Mouse (Mus musculus) spleen, adult 2 months (tissue): Measurements from ENCODE around the gene Tfg. TPM values are rescaled to one million over a fixed set of nuclear protein-coding genes. Genes with fewer than 3 reads are reported as not detected.

Experiments
- DNase-seq, 2 experiments: peaks; one replicate each; pipeline versions ENCODE4 v3.0.0 to v3.0.0-alpha.2; 2012 to 2021; ENCODE audit warnings: low spot score in 2 of 2, low read depth in 1 of 2
- H3K27ac ChIP-seq: fragments of 200-500 bp; 2 replicates; pipeline ENCODE4 v1.5.1; 2012; ENCODE audit warnings: low read length, inconsistent platforms; ENCODE audit not compliant: insufficient read depth
- H3K27me3 ChIP-seq: fragments of 200-500 bp; 2 replicates; pipeline ENCODE4 v1.6.1; 2012; ENCODE audit warnings: mild to moderate bottlenecking, moderate library complexity, low read length, inconsistent platforms; ENCODE audit not compliant: control insufficient read depth, insufficient read depth
- H3K36me3 ChIP-seq: fragments of 200-500 bp; 2 replicates; pipeline ENCODE4 v1.6.1; 2012; ENCODE audit warnings: mild to moderate bottlenecking, low read length, inconsistent platforms; ENCODE audit not compliant: control insufficient read depth, insufficient read depth
- H3K4me1 ChIP-seq: fragments of 200-500 bp; 2 replicates; pipeline ENCODE4 v1.6.1; 2011; ENCODE audit warnings: inconsistent platforms; ENCODE audit not compliant: control insufficient read depth, insufficient read depth, insufficient read length
- H3K4me3 ChIP-seq: fragments of 200-500 bp; 2 replicates; pipeline ENCODE4 v1.5.1; 2011; ENCODE audit warnings: mild to moderate bottlenecking, inconsistent platforms; ENCODE audit not compliant: insufficient read depth, insufficient read length; ENCODE audit errors: extremely low read depth
- CTCF ChIP-seq: fragments of 200-500 bp; IDR thresholded peaks from 2 replicates; pipeline ENCODE4 v1.5.1; 2011; ENCODE audit warnings: mild to moderate bottlenecking, inconsistent platforms; ENCODE audit not compliant: insufficient read depth, insufficient read length, insufficient replicate concordance; ENCODE audit errors: extremely low read depth
- POLR2A ChIP-seq: fragments of 200-500 bp; IDR thresholded peaks from 2 replicates; pipeline ENCODE4 v1.6.1; 2011; ENCODE audit warnings: low read depth, low read length, inconsistent platforms
- WGBS: fragments of 180-500 bp; shearing (Covaris S2); methylation state at CpG from one replicate; pipeline ENCODE4 v1.1.7; 2018; 5-methylcytosine and 5-hydroxymethylcytosine counted together
- polyA plus RNA-seq: library from polyadenylated mRNA; depleted of rRNA; stranded (reverse); fragments of >200 nt; gene quantifications from 2 replicates; pipeline ENCODE4 v1.2.3, GENCODE M21; 2012

Tfg gene
- polyA plus RNA-seq, 1 experiment: 36.5 TPM

DNA sequence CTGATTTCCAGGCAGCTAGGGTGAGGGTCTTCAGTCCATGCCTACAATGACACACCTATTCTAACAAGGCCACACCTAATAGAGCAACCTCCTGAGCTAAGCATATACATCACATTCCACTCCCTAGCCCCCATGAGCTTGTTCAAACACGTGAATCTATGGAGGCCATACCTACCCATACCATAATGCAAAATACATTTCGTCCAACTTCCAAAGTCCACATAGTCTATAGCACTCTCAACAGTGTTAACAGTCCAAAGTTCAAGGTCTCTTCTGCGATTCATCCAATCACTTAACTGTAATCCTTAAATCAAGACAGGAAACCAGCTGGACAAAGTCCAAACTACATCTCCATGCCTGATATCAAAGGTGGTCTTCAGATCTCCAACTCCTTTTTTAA is 7.2 kb downstream of the Tfg start:
- Histone ChIP-seq H3K4me1 (peaks cover 2% of the 10 kb centered on the region; the same call in 1 of the 2 replicates), H3K4me3 (no peak overlapping the region), H3K27me3 (no peaks in the 10 kb centered on the region), H3K36me3 (peaks cover 7% of the 10 kb centered on the region), H3K27ac (no peak overlapping the region)
- 92% methylated on average over 3 of the region's 3 CpGs for WGBS
- TF ChIP-seq POLR2A (no peak), CTCF (no peak)
- DNase-seq: no peak

DNA sequence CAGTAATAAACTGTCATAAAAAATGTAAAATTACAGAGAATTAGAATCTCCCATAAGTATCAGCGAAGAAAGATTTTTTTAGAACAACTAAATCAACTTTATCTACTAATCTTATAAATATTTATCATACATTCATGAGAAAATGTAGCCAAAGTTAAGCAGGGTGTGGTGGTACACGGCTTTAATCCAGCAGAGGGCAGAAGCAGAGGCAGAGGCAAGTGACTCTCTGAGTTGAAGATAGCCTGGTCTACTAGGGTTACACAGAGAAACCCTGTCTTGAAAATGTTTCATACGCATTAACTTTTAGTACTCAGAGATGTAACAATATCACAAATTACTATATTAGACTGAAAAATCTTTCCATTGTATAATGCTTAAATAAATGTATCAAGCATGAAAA is 11.5 kb downstream of the Tfg start:
- H3K27me3 ChIP-seq: no peaks in the 10 kb centered on the region
- H3K27ac ChIP-seq: no peak overlapping the region
- H3K36me3 ChIP-seq: peaks cover 23% of the 10 kb centered on the region
- no peak overlapping the region for H3K4me3 ChIP-seq
- 87% methylated on average over 3 of the region's 3 CpGs for WGBS
- no peak for TF ChIP-seq CTCF
- no peak for TF ChIP-seq POLR2A
- H3K4me1 ChIP-seq: no peaks in the 10 kb centered on the region
- no peak for DNase-seq

DNA sequence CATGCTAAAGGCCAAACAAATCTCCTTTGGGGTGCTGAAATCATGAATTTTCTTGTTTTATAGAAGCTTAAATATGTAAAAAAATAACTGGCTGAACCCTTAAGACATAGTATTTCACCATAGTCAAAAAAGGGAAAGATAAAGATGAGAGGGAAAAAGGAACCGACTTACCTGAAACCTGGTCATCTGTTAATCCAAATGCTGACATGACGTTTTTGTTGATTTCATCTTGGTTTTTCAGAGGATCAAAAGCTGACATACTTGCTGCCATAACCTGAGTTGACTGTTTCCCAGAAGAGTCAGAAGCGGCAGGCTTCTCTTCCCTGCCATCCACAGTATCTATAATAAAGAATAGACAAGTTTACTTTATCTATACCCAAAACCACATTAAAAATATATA is 16.4 kb downstream of the Tfg start:
- WGBS: 93% methylated on average over 3 of the region's 3 CpGs
- H3K4me3 ChIP-seq: no peak overlapping the region
- no peak overlapping the region for H3K27ac ChIP-seq
- TF ChIP-seq POLR2A (no peak), CTCF (no peak)
- H3K27me3 ChIP-seq: no peaks in the 10 kb centered on the region
- no peak for DNase-seq
- peaks cover 32% of the 10 kb centered on the region for H3K36me3 ChIP-seq
- H3K4me1 ChIP-seq: no peaks in the 10 kb centered on the region

DNA sequence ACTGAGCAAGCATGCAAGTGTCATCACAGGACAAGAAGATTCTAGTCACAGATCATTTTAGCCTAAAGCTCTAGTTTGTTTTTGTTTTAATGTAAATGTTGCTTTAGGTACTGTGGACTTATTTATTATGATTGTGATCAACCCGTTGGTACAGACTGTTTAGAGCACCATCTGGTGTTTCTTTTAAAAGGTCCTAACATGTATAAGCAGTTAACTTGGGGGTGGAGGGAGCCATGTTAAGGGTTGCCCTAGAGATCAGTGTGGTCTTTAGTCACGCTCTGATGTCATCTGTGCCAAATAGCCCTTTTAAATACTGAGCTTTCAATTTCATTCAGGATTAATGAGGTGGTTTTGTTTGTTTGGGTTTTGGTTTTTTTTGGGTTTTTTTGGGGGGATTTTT is 20.8 kb downstream of the Tfg start:
- DNase-seq: no peak
- 91% methylated on average over 2 of the region's 2 CpGs for WGBS
- Histone ChIP-seq H3K36me3 (peaks cover 25% of the 10 kb centered on the region), H3K4me1 (no peaks in the 10 kb centered on the region), H3K27me3 (no peaks in the 10 kb centered on the region), H3K4me3 (no peak overlapping the region), H3K27ac (no peak overlapping the region)
- no peak for TF ChIP-seq POLR2A
- no peak for TF ChIP-seq CTCF

DNA sequence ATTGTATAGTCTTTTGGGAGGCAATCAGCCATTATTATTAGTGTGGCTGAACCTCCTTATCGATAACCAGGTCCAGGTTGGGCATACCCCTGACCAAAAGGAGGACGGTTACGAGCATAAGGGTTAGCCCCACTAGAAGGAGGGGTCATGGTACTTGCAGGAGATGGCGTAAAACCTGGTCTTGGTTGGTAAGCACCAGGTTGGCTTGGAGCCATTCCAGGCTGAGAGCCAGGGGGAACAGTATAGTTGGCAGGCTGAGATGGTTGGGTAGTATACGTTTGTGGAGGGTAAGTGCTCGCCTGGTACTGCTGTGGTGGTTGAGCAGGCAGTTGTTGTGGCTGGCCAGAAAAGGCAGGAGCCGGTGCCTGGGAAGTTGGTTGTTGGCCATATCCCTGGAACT is 26.5 kb downstream of the Tfg start:
- H3K36me3 ChIP-seq: peaks cover 18% of the 10 kb centered on the region
- 92% methylated on average over 7 of the region's 7 CpGs for WGBS
- TF ChIP-seq POLR2A: no peak
- no peak for TF ChIP-seq CTCF

DNA sequence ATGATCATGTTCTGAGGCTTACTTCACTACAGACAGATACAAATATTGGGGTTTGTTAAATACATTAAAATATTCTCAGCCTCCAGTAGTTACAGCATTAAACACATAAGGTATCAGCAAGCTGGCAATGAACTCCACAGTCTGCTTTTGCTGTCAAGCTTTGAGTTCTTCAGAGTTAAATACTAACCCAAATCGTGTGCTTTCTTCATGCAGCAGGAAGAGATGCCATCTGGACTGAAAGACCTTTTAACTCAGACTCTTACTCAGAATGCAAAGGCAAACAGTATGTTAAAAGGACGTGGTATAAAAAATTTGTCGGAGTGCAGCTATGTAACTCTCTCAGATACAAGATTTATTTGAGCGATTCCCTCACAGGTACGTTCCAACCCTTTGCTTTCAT is 30.5 kb downstream of the Tfg start:
- Histone ChIP-seq H3K4me3 (no peak overlapping the region), H3K36me3 (peaks cover 14% of the 10 kb centered on the region), H3K27me3 (no peaks in the 10 kb centered on the region), H3K4me1 (no peaks in the 10 kb centered on the region), H3K27ac (no peak overlapping the region)
- TF ChIP-seq CTCF (no peak), POLR2A (no peak)
- no peak for DNase-seq
- 95% methylated on average over 5 of the region's 5 CpGs for WGBS

More for the DNA sequence above, 26.5 kb downstream of the Tfg start:
- DNase-seq: no peak
- Histone ChIP-seq H3K4me1 (no peaks in the 10 kb centered on the region), H3K27me3 (no peaks in the 10 kb centered on the region), H3K27ac (no peak overlapping the region), H3K4me3 (no peak overlapping the region)

DNA sequence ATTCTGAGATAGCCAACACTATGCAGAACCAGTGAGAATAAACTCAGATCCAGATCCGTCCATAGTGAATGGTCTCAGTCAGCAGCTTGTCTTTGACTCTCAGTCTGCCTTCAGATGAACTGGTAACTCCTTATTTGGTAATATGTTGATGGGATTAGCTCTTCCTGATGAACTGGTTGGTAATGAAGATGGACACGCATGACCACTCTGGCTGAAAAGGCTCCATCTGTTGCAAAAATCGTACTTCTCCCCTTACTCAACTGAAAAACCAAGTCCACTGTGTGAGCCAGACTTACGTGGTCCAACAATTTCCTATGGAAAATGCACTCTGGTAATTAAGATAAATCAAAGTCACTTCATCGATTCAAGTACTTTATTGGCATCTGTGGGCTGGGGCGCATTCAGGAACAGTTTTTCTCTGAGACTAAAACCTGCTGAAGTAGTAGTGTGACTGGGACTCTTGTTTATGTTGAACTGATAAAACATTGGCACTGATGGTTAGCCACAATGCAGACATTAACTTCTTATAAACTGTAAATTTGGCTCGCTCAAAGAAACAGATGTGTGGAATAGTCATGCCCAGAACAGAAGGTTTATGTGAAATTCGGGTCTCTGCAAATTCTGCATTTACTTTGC is 36.1 kb downstream of the Tfg start:
- Histone ChIP-seq H3K4me1 (no peaks in the 10 kb centered on the region), H3K27me3 (no peaks in the 10 kb centered on the region), H3K27ac (no peak overlapping the region), H3K4me3 (no peak overlapping the region), H3K36me3 (peaks cover 4% of the 10 kb centered on the region)
- 90% methylated on average over 8 of the region's 8 CpGs for WGBS
- TF ChIP-seq CTCF (no peak), POLR2A (no peak)
- DNase-seq: no peak
